Mouse (Mus musculus) liver, embryonic 12.5 days (tissue): ENCODE measurements around the gene Cryba4. TPM values are rescaled to one million over a fixed set of nuclear protein-coding genes. Genes with fewer than 3 reads are reported as not detected.

Source experiments
- ATAC-seq: fragments of 200-750 bp; cut with Nextera tagmentation; 2 replicates; pipeline ENCODE4 v1.8.0; 2017; ENCODE audit warnings: moderate number of reproducible peaks, mild to moderate bottlenecking, moderate library complexity
- H3K27ac ChIP-seq: fragments of 300-500 bp; sonication (generic); 2 replicates; pipeline ENCODE4 v1.5.1; 2016; ENCODE audit warnings: mild to moderate bottlenecking
- H3K27me3 ChIP-seq: fragments of 300-500 bp; sonication (generic); replicated peaks from 2 replicates; pipeline ENCODE4 v1.6.1; 2016; ENCODE audit warnings: mild to moderate bottlenecking, moderate library complexity
- H3K36me3 ChIP-seq: fragments of 300-500 bp; sonication (generic); 2 replicates; pipeline ENCODE4 v1.6.1; 2016; ENCODE audit warnings: mild to moderate bottlenecking, moderate library complexity
- H3K4me1 ChIP-seq: fragments of 300-500 bp; sonication (generic); 2 replicates; pipeline ENCODE4 v1.6.1; 2016
- H3K4me2 ChIP-seq: fragments of 300-500 bp; sonication (generic); 2 replicates; pipeline ENCODE4 v1.6.1; 2016; ENCODE audit warnings: mild to moderate bottlenecking, moderate library complexity
- H3K4me3 ChIP-seq: fragments of 300-500 bp; sonication (generic); 2 replicates; pipeline ENCODE4 v1.5.1; 2016; ENCODE audit warnings: mild to moderate bottlenecking, moderate library complexity
- H3K9ac ChIP-seq: fragments of 300-500 bp; sonication (generic); 2 replicates; pipeline ENCODE4 v1.6.1; 2016; ENCODE audit warnings: mild to moderate bottlenecking, moderate library complexity
- H3K9me3 ChIP-seq: fragments of 300-500 bp; sonication (generic); replicated peaks from 2 replicates; pipeline ENCODE4 v1.6.1; 2016; ENCODE audit warnings: mild to moderate bottlenecking, moderate library complexity
- WGBS: fragments of 180-500 bp; shearing (Covaris S2); methylation state at CpG from one replicate; pipeline ENCODE4 v1.1.7; 2016; ENCODE audit not compliant: insufficient replicate concordance; 5-methylcytosine and 5-hydroxymethylcytosine counted together
- polyA plus RNA-seq: library from polyadenylated mRNA; unstranded; fragments of >200 nt; fragmentation: Nextera tagmentation; extraction: Ambion mirVana; gene quantifications from 2 replicates; pipeline ENCODE4 v1.2.1, GENCODE M21; 2016

Cryba4 gene
- polyA plus RNA-seq = 0.73 and 0.77 TPM in 2 replicates

DNA sequence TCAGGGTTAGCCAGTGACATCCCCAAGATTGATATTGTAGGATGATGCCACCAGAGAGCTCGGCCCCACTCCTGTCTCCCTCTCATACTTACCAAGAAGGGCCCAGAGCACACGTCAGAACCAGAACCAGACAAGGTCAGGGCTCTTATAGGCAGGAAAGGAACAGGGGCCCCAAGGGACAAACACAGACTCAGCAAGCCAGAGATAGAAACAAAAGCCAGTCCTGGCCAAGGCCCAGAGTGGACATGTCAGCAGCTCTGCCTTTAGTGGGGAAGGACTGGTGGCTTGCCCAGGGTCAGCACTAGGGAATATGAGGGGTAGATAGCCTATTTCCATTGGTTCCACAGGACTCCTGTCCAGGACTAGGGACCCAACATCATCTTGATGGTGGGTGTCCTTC lies at the start of gene Cryba4:
Gene Cryba4 (minus strand): TSS at position 119 of the 400 bp plus-strand sequence.
- H3K27ac ChIP-seq = peak within 1 kb of the TSS; percentile 73
- peaks cover 3% of the 10 kb centered on the region; the same call in 1 of the 2 replicates for H3K27me3 ChIP-seq
- no peak for ATAC-seq

DNA sequence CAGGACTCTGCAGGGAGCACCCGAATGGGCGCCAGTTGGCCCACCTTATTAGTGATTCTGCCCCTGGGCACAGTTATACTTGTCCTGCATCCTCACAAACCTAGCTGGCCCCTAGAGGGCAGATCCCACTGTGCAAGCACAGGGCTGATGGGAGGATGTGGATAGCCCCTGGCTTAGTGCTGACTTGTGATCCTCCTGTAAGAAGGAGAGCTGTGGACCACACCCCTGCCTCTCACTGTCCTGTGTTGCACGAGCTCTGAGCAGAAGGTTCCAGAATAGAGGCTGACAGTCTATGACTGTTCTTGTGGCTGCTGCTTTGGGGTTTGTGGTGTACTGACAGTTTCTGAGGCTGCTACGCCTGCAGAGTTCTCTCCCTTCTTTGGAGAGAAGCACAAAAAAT lies 49.4 kb upstream of the Cryba4 start:
- H3K36me3 ChIP-seq = peaks cover 51% of the 10 kb centered on the region
- H3K9me3 ChIP-seq = no peaks in the 10 kb centered on the region
- ATAC-seq = no peak
- 74% methylated on average over 4 of the region's 4 CpGs for WGBS
- H3K4me2 ChIP-seq = no peak overlapping the region
- H3K27ac ChIP-seq = peak overlapping the region; percentile 69
- no peaks in the 10 kb centered on the region for H3K27me3 ChIP-seq
- peaks cover 60% of the 10 kb centered on the region for H3K4me1 ChIP-seq
- no peak overlapping the region for H3K9ac ChIP-seq
- no peak overlapping the region for H3K4me3 ChIP-seq

More for the DNA sequence above, at the start of gene Cryba4:
- Histone ChIP-seq H3K36me3 (no peaks in the 10 kb centered on the region), H3K4me2 (peak within 1 kb of the TSS; percentile 43), H3K4me3 (no peak within 1 kb of the TSS), H3K9me3 (no peaks in the 10 kb centered on the region), H3K9ac (no peak within 1 kb of the TSS), H3K4me1 (peaks cover 37% of the 10 kb centered on the region)
- 42% methylated on average over 2 of the region's 2 CpGs for WGBS

DNA sequence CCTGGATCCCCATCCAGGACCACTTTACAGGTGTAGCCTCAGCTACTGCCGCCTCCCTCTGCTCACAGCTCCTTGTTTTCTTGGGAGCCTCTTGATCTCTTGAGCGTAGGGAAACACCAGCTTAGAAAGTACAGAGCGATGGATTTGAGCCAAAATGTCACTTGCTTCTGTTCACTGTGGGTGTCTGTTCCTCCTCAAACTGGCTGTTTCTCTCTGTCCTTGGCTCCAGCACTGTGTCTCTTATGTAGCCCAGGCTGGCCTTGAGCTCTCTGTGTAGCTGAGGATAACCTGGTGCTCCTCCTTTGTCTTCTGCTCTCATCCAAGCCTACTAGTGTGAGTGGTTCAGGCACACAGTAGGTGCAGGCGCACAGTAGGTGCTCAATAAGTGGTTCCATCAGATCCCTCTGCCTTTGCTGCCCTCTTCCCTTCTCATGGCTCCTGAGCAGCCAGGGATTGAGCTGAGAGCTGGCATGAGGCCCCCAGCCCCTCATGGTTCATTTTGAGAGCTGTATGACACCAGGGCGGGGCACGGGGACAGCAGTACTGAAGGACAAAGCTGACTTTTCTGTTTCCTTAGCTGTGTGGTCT lies 48.5 kb upstream of the Cryba4 start:
- Histone ChIP-seq H3K9me3 (no peaks in the 10 kb centered on the region), H3K36me3 (peaks cover 42% of the 10 kb centered on the region), H3K9ac (no peak overlapping the region), H3K4me2 (no peak overlapping the region), H3K27me3 (no peaks in the 10 kb centered on the region), H3K4me3 (no peak overlapping the region), H3K27ac (no peak overlapping the region; the same call in 1 of the 2 replicates), H3K4me1 (peaks cover 68% of the 10 kb centered on the region)
- no peak for ATAC-seq
- WGBS = 78% methylated on average over 6 of the region's 6 CpGs

GRCm38 (mm10) chr5:112300112-112300511 lies 47.8 kb upstream of the Cryba4 start:
- Histone ChIP-seq H3K9me3 (no peaks in the 10 kb centered on the region), H3K4me1 (peaks cover 75% of the 10 kb centered on the region), H3K9ac (no peak overlapping the region), H3K4me3 (no peak overlapping the region), H3K36me3 (peaks cover 35% of the 10 kb centered on the region), H3K27me3 (no peaks in the 10 kb centered on the region), H3K27ac (no peak overlapping the region), H3K4me2 (no peak overlapping the region)
- WGBS = 67% methylated on average over 2 of the region's 2 CpGs
- no peak for ATAC-seq

DNA sequence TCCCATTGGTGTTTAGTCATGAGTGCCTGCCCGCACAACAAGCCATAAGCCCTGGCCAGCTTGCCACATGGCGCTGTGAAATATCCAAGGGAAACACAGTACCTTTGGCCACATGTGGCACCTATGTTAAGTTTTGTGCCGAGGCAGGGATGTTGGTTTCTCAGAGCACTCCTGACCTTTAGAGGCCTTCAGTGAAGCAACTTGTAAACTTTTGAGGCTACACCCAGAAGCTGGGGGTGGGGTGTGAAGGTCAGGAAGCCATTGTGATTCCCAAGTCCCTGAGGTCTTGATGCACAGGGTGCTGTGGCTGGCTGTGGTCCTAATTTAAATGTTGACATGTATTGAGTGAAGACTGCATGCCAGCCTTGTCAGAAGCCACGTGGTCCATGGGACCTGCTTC lies 47.1 kb upstream of the Cryba4 start:
- H3K36me3 ChIP-seq = peaks cover 28% of the 10 kb centered on the region
- no peaks in the 10 kb centered on the region for H3K27me3 ChIP-seq
- H3K9me3 ChIP-seq = no peaks in the 10 kb centered on the region
- H3K4me2 ChIP-seq = no peak overlapping the region
- H3K4me3 ChIP-seq = no peak overlapping the region
- no peak for ATAC-seq
- peaks cover 83% of the 10 kb centered on the region for H3K4me1 ChIP-seq
- WGBS = 66% methylated on average over 4 of the region's 4 CpGs
- H3K27ac ChIP-seq = peak overlapping the region; percentile 78; the same call in 1 of the 2 replicates
- H3K9ac ChIP-seq = no peak overlapping the region

GRCm38 (mm10) chr5:112298226-112298988 lies 46.1 kb upstream of the Cryba4 start:
- ATAC-seq = no peak
- peak overlapping the region; percentile 32; the same call in 1 of the 2 replicates for H3K9ac ChIP-seq

DNA sequence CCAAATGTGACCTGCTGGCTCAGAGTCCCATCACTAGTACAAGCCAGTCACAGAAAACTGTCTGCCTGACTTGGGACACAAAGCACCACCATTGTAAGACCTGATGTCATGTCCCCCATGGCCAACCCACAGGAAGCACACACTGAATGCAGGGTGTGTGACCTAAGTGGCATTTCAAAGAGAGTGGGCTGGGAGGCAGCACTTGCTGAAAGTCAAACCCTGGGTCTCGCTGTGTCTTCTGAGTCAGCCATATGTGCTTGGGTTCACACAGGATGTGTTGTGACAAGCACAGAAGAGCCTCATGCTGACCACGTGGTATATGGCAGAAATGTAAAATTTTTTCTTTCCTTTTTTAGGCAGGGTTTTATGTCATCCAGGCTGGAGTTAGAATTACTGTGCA lies 44.9 kb upstream of the Cryba4 start:
- H3K9ac ChIP-seq = peak overlapping the region; percentile 45

More at GRCm38 (mm10) chr5:112298226-112298988, 46.1 kb upstream of the Cryba4 start:
- no peaks in the 10 kb centered on the region for H3K9me3 ChIP-seq
- no peak overlapping the region for H3K4me3 ChIP-seq
- peaks cover 18% of the 10 kb centered on the region for H3K36me3 ChIP-seq
- peak overlapping the region; percentile 78 for H3K27ac ChIP-seq
- no peak overlapping the region; the same call in 1 of the 2 replicates for H3K4me2 ChIP-seq
- 56% methylated on average over 12 of the region's 12 CpGs for WGBS
- no peaks in the 10 kb centered on the region for H3K27me3 ChIP-seq
- H3K4me1 ChIP-seq = peaks cover 87% of the 10 kb centered on the region

GRCm38 (mm10) chr5:112296404-112297181 lies 44.3 kb upstream of the Cryba4 start:
- Histone ChIP-seq H3K36me3 (peaks cover 16% of the 10 kb centered on the region), H3K9me3 (no peaks in the 10 kb centered on the region), H3K4me2 (peak overlapping the region; percentile 29), H3K27ac (peak overlapping the region; percentile 78), H3K27me3 (no peaks in the 10 kb centered on the region), H3K9ac (peak overlapping the region; percentile 45), H3K4me3 (no peak overlapping the region), H3K4me1 (peaks cover 100% of the 10 kb centered on the region)
- peak; percentile 74 for ATAC-seq
- 36% methylated on average over 5 of the region's 6 CpGs for WGBS

More for the DNA sequence above, 44.9 kb upstream of the Cryba4 start:
- no peak for ATAC-seq
- Histone ChIP-seq H3K4me3 (no peak overlapping the region), H3K4me1 (peaks cover 99% of the 10 kb centered on the region), H3K36me3 (peaks cover 16% of the 10 kb centered on the region), H3K27ac (peak overlapping the region; percentile 78), H3K4me2 (peak overlapping the region; percentile 29; the same call in 1 of the 2 replicates), H3K9me3 (no peaks in the 10 kb centered on the region), H3K27me3 (no peaks in the 10 kb centered on the region)
- WGBS = 51% methylated on average over 2 of the region's 2 CpGs

GRCm38 (mm10) chr5:112295564-112295963 lies 43.2 kb upstream of the Cryba4 start:
- Histone ChIP-seq H3K4me2 (peak overlapping the region; percentile 19), H3K27me3 (no peaks in the 10 kb centered on the region), H3K9ac (no peak overlapping the region; the same call in 1 of the 2 replicates), H3K4me1 (peaks cover 98% of the 10 kb centered on the region), H3K36me3 (peaks cover 11% of the 10 kb centered on the region; the same call in 1 of the 2 replicates), H3K27ac (peak overlapping the region; percentile 78), H3K9me3 (no peaks in the 10 kb centered on the region), H3K4me3 (no peak overlapping the region)
- 60% methylated on average over 8 of the region's 8 CpGs for WGBS
- no peak for ATAC-seq

GRCm38 (mm10) chr5:112295162-112295561 lies 42.8 kb upstream of the Cryba4 start:
- peak; percentile 40; the same call in 1 of the 2 replicates for ATAC-seq
- Histone ChIP-seq H3K4me2 (peak overlapping the region; percentile 21), H3K27ac (peak overlapping the region; percentile 78), H3K9me3 (no peaks in the 10 kb centered on the region), H3K27me3 (no peaks in the 10 kb centered on the region), H3K4me3 (no peak overlapping the region), H3K9ac (no peak overlapping the region; the same call in 1 of the 2 replicates), H3K4me1 (peaks cover 96% of the 10 kb centered on the region), H3K36me3 (peaks cover 11% of the 10 kb centered on the region; the same call in 1 of the 2 replicates)
- 22% methylated on average over 8 of the region's 8 CpGs for WGBS

- H3K27ac ChIP-seq = peak overlapping the region; percentile 78; the same call in 1 of the 2 replicates
- H3K9ac ChIP-seq = no peak overlapping the region
Observed at GRCm38 (mm10) chr5:112294696-112295095, 42.4 kb upstream of the Cryba4 start.

More at GRCm38 (mm10) chr5:112294696-112295095, 42.4 kb upstream of the Cryba4 start:
- ATAC-seq = no peak
- 66% methylated on average over 4 of the region's 4 CpGs for WGBS
- Histone ChIP-seq H3K4me1 (peaks cover 96% of the 10 kb centered on the region), H3K4me2 (peak overlapping the region; percentile 21; the same call in 1 of the 2 replicates), H3K9me3 (no peaks in the 10 kb centered on the region), H3K27me3 (no peaks in the 10 kb centered on the region), H3K36me3 (peaks cover 11% of the 10 kb centered on the region; the same call in 1 of the 2 replicates), H3K4me3 (no peak overlapping the region)
